Mouse (Mus musculus) liver, embryonic 15.5 days (tissue): Measurements from ENCODE around the gene Ung. TPM values are rescaled to one million over a fixed set of nuclear protein-coding genes. Genes with fewer than 3 reads are reported as not detected.

Experiments
- ATAC-seq: fragments of 200-750 bp; cut with Nextera tagmentation; 2 replicates; pipeline ENCODE4 v1.8.0; 2017; ENCODE audit warnings: moderate number of reproducible peaks, mild to moderate bottlenecking, moderate library complexity; ENCODE audit not compliant: insufficient read depth
- H3K27ac ChIP-seq: fragments of 300-500 bp; sonication (generic); replicated peaks from 2 replicates; pipeline ENCODE4 v1.5.1; 2015; ENCODE audit warnings: mild to moderate bottlenecking, inconsistent platforms
- H3K27me3 ChIP-seq: fragments of 300-500 bp; sonication (generic); 2 replicates; pipeline ENCODE4 v1.6.1; 2015; ENCODE audit warnings: mild to moderate bottlenecking, inconsistent platforms
- H3K36me3 ChIP-seq: fragments of 300-500 bp; sonication (generic); replicated peaks from 2 replicates; pipeline ENCODE4 v1.6.1; 2015; ENCODE audit warnings: moderate library complexity, mild to moderate bottlenecking, inconsistent platforms
- H3K4me1 ChIP-seq: fragments of 300-500 bp; sonication (generic); replicated peaks from 2 replicates; pipeline ENCODE4 v1.6.1; 2015; ENCODE audit warnings: inconsistent platforms
- H3K4me2 ChIP-seq: fragments of 300-500 bp; sonication (generic); 2 replicates; pipeline ENCODE4 v1.6.1; 2015; ENCODE audit warnings: moderate library complexity, mild to moderate bottlenecking, inconsistent platforms
- H3K4me3 ChIP-seq: fragments of 300-500 bp; sonication (generic); replicated peaks from 2 replicates; pipeline ENCODE4 v1.5.1; 2015; ENCODE audit warnings: mild to moderate bottlenecking, inconsistent platforms
- H3K9ac ChIP-seq: fragments of 300-500 bp; sonication (generic); 2 replicates; pipeline ENCODE4 v1.6.1; 2015; ENCODE audit warnings: moderate library complexity, mild to moderate bottlenecking, inconsistent platforms
- H3K9me3 ChIP-seq: fragments of 300-500 bp; sonication (generic); replicated peaks from 2 replicates; pipeline ENCODE4 v1.6.1; 2016; ENCODE audit warnings: inconsistent platforms
- WGBS: fragments of 180-500 bp; shearing (Covaris S2); methylation state at CpG from one replicate; pipeline ENCODE4 v1.1.7; 2015; ENCODE audit warnings: mixed read lengths; ENCODE audit not compliant: insufficient replicate concordance; 5-methylcytosine and 5-hydroxymethylcytosine counted together
- polyA plus RNA-seq: library from polyadenylated mRNA; unstranded; fragments of >200 nt; fragmentation: Nextera tagmentation; extraction: Ambion mirVana; gene quantifications from 2 replicates; pipeline ENCODE4 v1.2.1, GENCODE M21; 2015

Gene Ung
- polyA plus RNA-seq, 1 experiment from 2014 or later: 18.2 TPM

DNA sequence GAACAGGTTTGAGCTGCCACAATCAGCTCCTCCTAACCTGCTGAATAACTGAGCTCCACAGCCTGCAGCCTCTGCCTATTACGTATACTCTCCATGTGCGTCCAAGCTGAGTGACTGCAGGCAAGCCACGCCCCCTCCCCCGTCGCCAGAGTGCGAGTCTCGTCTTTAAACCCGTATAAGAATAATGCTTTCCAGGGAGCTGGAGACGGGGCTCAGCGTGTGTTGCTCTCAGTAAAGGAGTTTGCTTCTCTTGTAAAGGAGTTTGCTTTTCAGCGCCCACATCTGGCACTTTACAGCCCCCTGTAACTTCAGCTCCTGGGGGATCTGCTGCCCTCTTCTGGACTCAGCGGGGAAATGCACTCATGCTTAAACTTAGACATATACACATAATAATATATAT lies 23.3 kb downstream of the Ung start:
- no peak for ATAC-seq
- H3K9ac ChIP-seq: no peak overlapping the region

GRCm38 (mm10) chr5:114154765-114155164 lies 24.6 kb downstream of the Ung start:
- Histone ChIP-seq H3K27ac (no peak overlapping the region), H3K9me3 (no peaks in the 10 kb centered on the region), H3K9ac (no peak overlapping the region), H3K27me3 (no peaks in the 10 kb centered on the region), H3K4me2 (no peak overlapping the region), H3K4me1 (peaks cover 9% of the 10 kb centered on the region; the same call in 1 of the 2 replicates), H3K36me3 (no peaks in the 10 kb centered on the region), H3K4me3 (no peak overlapping the region)
- no peak for ATAC-seq
- WGBS: 70% methylated on average over 5 of the region's 5 CpGs

More for the DNA sequence above, 23.3 kb downstream of the Ung start:
- Histone ChIP-seq H3K4me3 (no peak overlapping the region), H3K27me3 (no peaks in the 10 kb centered on the region), H3K9me3 (no peaks in the 10 kb centered on the region), H3K27ac (no peak overlapping the region), H3K4me1 (peaks cover 9% of the 10 kb centered on the region; the same call in 1 of the 2 replicates), H3K4me2 (0 out of 2 replicates have a peak overlapping the region, but pooled peaks have one; percentile 13), H3K36me3 (no peaks in the 10 kb centered on the region)
- 15% methylated on average over 12 of the region's 12 CpGs for WGBS

DNA sequence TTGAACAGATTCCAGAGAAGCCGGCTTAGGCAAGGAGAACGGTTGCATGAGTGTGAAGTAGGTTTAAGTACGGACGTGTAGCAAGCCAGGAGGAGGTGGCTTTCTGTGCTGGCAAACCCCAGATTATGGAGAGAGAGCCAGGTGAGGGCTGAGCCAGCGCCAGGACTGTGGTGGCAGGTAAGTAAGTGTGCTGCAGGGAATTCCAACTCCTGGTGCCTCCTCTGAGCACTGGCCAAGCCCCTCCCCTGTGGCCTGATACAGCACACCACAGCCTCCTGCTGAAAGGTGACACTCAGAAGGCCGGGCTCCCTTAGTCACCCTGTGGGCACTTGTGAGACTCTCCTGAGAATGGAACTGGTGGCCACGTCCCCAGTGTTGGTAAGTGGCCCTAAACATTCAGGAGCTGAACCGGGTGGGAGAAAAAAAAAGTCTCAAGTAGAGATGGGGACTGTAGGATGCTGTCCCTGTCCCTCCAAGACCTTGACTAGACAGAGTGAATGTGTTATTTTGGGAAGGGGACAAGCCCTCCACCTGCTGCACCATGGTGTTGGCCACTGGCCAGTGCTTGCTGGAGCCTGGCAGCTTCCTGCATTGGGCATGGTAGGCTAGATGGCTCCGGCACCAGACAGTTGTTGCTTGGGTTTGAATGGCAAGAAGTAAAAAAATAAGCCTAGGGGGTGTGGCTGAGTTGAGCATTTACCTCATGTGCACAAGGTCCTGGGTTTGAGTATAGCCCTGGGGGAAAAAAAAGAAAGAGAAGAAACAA lies 25.2 kb downstream of the Ung start:
- Histone ChIP-seq H3K9me3 (no peaks in the 10 kb centered on the region), H3K4me2 (no peak overlapping the region), H3K27ac (no peak overlapping the region), H3K4me3 (no peak overlapping the region), H3K9ac (no peak overlapping the region), H3K27me3 (no peaks in the 10 kb centered on the region), H3K4me1 (peaks cover 9% of the 10 kb centered on the region; the same call in 1 of the 2 replicates), H3K36me3 (no peaks in the 10 kb centered on the region)
- no peak for ATAC-seq
- WGBS: 54% methylated on average over 9 of the region's 9 CpGs

DNA sequence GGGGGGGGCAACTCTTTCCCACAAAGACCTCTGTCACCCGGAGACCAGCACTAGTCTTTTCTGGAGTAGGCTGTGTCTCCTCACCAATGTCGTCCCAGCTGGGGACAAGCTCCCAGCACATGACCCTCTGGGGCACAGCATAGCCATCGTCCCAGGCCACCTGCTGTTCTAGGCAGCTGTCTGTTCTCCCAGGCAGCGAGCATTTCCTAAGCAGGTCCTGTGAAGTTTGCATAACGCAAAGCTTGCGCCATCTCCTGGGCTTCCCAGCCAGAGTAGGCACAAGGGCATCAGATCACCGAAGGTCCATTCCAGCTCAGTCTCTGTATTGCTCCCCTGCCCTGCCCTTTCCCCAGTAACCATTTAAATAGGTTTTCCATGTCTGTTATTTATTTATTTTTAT lies 27.1 kb downstream of the Ung start:
- Histone ChIP-seq H3K27me3 (no peaks in the 10 kb centered on the region), H3K27ac (no peak overlapping the region), H3K9me3 (no peaks in the 10 kb centered on the region), H3K36me3 (no peaks in the 10 kb centered on the region), H3K9ac (no peak overlapping the region), H3K4me2 (no peak overlapping the region), H3K4me1 (peaks cover 9% of the 10 kb centered on the region; the same call in 1 of the 2 replicates), H3K4me3 (no peak overlapping the region)
- WGBS: 43% methylated on average over 7 of the region's 7 CpGs
- no peak for ATAC-seq

- Histone ChIP-seq H3K9ac (no peak overlapping the region), H3K27ac (no peak overlapping the region)
- 71% methylated on average over 6 of the region's 6 CpGs for WGBS
Measured at GRCm38 (mm10) chr5:114161424-114161823, 31.2 kb downstream of the Ung start.

GRCm38 (mm10) chr5:114162106-114162815 lies 32.1 kb downstream of the Ung start:
- no peak for ATAC-seq
- Histone ChIP-seq H3K4me2 (no peak overlapping the region), H3K36me3 (no peaks in the 10 kb centered on the region), H3K27ac (no peak overlapping the region), H3K4me1 (no peaks in the 10 kb centered on the region), H3K9me3 (no peaks in the 10 kb centered on the region), H3K4me3 (no peak overlapping the region), H3K27me3 (0 out of 2 replicates have a peak, but pooled peaks cover 3% of the 10 kb centered on the region), H3K9ac (no peak overlapping the region)
- WGBS: 38% methylated on average over 12 of the region's 12 CpGs

More at GRCm38 (mm10) chr5:114161424-114161823, 31.2 kb downstream of the Ung start:
- no peak for ATAC-seq
- Histone ChIP-seq H3K4me3 (no peak overlapping the region), H3K4me2 (no peak overlapping the region), H3K4me1 (no peaks in the 10 kb centered on the region), H3K36me3 (no peaks in the 10 kb centered on the region), H3K27me3 (0 out of 2 replicates have a peak, but pooled peaks cover 3% of the 10 kb centered on the region), H3K9me3 (no peaks in the 10 kb centered on the region)

- Histone ChIP-seq H3K27me3 (0 out of 2 replicates have a peak, but pooled peaks cover 3% of the 10 kb centered on the region), H3K9ac (no peak overlapping the region), H3K4me1 (no peaks in the 10 kb centered on the region), H3K36me3 (no peaks in the 10 kb centered on the region), H3K4me2 (no peak overlapping the region), H3K9me3 (no peaks in the 10 kb centered on the region), H3K27ac (no peak overlapping the region), H3K4me3 (no peak overlapping the region)
- no peak for ATAC-seq
- 45% methylated on average over 6 of the region's 6 CpGs for WGBS
Measured at GRCm38 (mm10) chr5:114163117-114163696, 33.0 kb downstream of the Ung start.

- ATAC-seq: no peak
- Histone ChIP-seq H3K4me2 (no peak overlapping the region), H3K4me3 (no peak overlapping the region), H3K4me1 (peaks cover 15% of the 10 kb centered on the region), H3K27ac (no peak overlapping the region), H3K27me3 (0 out of 2 replicates have a peak, but pooled peaks cover 3% of the 10 kb centered on the region), H3K9ac (no peak overlapping the region), H3K36me3 (no peaks in the 10 kb centered on the region), H3K9me3 (no peaks in the 10 kb centered on the region)
- WGBS: 67% methylated on average over 7 of the region's 7 CpGs
Measured at GRCm38 (mm10) chr5:114170345-114170744, 40.2 kb downstream of the Ung start.

DNA sequence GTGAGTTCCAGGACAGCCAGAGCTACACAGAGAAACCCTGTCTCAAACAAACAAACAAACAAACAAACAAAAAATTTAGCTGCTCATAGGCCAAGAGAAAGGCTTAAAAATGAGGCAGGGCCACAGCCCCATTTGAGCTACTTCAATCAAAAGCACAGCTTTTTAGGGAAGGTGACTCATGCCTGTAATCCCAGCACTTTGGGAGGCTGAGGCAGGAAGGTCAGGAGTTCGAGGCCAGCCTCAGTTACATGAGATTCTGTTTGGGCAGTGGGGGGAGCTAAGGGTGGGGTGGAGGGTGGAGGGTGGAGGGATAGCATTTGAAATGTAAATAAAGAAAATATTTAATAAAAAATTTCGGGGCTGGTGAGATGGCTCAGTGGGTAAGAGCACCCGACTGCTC lies 42.8 kb downstream of the Ung start:
- peaks cover 28% of the 10 kb centered on the region for H3K4me1 ChIP-seq
- H3K9me3 ChIP-seq: no peaks in the 10 kb centered on the region
- H3K27me3 ChIP-seq: no peaks in the 10 kb centered on the region
- no peak overlapping the region for H3K4me2 ChIP-seq
- H3K27ac ChIP-seq: no peak overlapping the region
- 66% methylated on average over 3 of the region's 3 CpGs for WGBS
- no peak for ATAC-seq
- H3K4me3 ChIP-seq: no peak overlapping the region
- no peak overlapping the region for H3K9ac ChIP-seq
- H3K36me3 ChIP-seq: no peaks in the 10 kb centered on the region

GRCm38 (mm10) chr5:114173458-114173857 lies 43.3 kb downstream of the Ung start:
- no peaks in the 10 kb centered on the region for H3K27me3 ChIP-seq
- no peak for ATAC-seq
- H3K9ac ChIP-seq: no peak overlapping the region
- no peak overlapping the region for H3K4me2 ChIP-seq
- no peaks in the 10 kb centered on the region for H3K36me3 ChIP-seq
- H3K9me3 ChIP-seq: no peaks in the 10 kb centered on the region
- no peak overlapping the region for H3K4me3 ChIP-seq
- no peak overlapping the region for H3K27ac ChIP-seq
- 51% methylated on average over 7 of the region's 7 CpGs for WGBS
- peaks cover 28% of the 10 kb centered on the region for H3K4me1 ChIP-seq
